Mouse (Mus musculus) embryonic facial prominence, embryonic 12.5 days (tissue): ENCODE measurements around the gene Glis2. TPM values are rescaled to one million over a fixed set of nuclear protein-coding genes. Genes with fewer than 3 reads are reported as not detected.

Experiments used
- ATAC-seq: fragments of 200-750 bp; cut with Nextera tagmentation; 2 replicates; pipeline ENCODE4 v1.8.0; 2017; ENCODE audit not compliant: insufficient number of reproducible peaks, insufficient read depth, low FRiP score, low TSS enrichment
- H3K27ac ChIP-seq: fragments of 300-500 bp; sonication (generic); 2 replicates; pipeline ENCODE4 v1.5.1; 2016; ENCODE audit warnings: mild to moderate bottlenecking
- H3K27me3 ChIP-seq: fragments of 300-500 bp; sonication (generic); 2 replicates; pipeline ENCODE4 v1.6.1; 2016; ENCODE audit warnings: mild to moderate bottlenecking, moderate library complexity
- H3K36me3 ChIP-seq: fragments of 300-500 bp; sonication (generic); 2 replicates; pipeline ENCODE4 v1.6.1; 2016; ENCODE audit warnings: mild to moderate bottlenecking
- H3K4me1 ChIP-seq: fragments of 300-500 bp; sonication (generic); 2 replicates; pipeline ENCODE4 v1.6.1; 2016
- H3K4me2 ChIP-seq: fragments of 300-500 bp; sonication (generic); replicated peaks from 2 replicates; pipeline ENCODE4 v1.6.1; 2016; ENCODE audit warnings: mild to moderate bottlenecking, moderate library complexity
- H3K4me3 ChIP-seq: fragments of 300-500 bp; sonication (generic); 2 replicates; pipeline ENCODE4 v1.5.1; 2016; ENCODE audit warnings: mild to moderate bottlenecking
- H3K9ac ChIP-seq: fragments of 300-500 bp; sonication (generic); 2 replicates; pipeline ENCODE4 v1.6.1; 2016; ENCODE audit warnings: mild to moderate bottlenecking, moderate library complexity
- H3K9me3 ChIP-seq: fragments of 300-500 bp; sonication (generic); 2 replicates; pipeline ENCODE4 v1.6.1; 2016; ENCODE audit warnings: mild to moderate bottlenecking, moderate library complexity
- WGBS: fragments of 180-500 bp; shearing (Covaris S2); methylation state at CpG from one replicate; pipeline ENCODE4 v1.1.7; 2016; 5-methylcytosine and 5-hydroxymethylcytosine counted together
- polyA plus RNA-seq: library from polyadenylated mRNA; unstranded; fragments of >200 nt; fragmentation: Nextera tagmentation; extraction: Ambion mirVana; gene quantifications from 2 replicates; pipeline ENCODE4 v1.2.1, GENCODE M21; 2016

Gene Glis2
- polyA plus RNA-seq, 1 experiment from 2014 or later, result 33.0 TPM

DNA sequence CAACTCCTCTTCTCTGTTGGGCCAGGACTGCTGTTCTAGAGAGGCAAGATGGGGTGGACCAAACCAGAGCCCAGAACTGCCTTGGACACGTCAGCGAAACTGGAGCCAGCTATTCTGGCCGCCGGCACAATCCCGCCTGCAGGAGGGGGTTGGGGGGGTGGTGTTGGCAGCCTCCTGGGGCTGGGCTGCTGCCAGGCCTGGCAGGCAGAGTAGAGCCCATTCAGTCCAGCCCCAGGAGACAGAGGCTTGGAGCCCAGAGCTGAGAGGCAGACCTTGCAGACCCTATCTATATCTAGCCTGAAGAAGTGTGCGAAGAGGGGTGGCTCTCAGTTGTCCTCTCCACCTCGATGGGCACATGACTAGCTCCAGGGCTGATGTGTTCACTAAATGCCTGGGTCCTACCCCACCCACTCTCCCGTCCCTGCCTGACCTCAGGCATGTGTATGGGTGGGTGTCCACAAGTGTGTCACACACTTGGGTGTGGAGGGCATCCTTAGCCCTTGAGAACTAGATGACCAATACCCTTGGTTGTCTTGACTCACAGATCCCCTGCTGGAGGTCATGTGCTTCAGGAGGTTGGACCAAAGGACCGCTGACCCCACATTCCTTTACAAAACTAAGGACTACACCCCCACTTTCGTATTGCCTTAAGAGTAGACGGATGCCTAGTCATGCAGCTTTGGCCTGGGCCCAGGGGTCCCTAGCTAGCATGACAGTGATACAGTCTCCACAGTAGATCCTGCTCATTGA is 49.3 kb downstream of the Glis2 start:
- Histone ChIP-seq H3K27me3 (no peaks in the 10 kb centered on the region), H3K27ac (0 out of 2 replicates have a peak overlapping the region, but pooled peaks have one; percentile 12), H3K4me2 (peak overlapping the region; percentile 9; the same call in 1 of the 2 replicates), H3K4me3 (no peak overlapping the region), H3K4me1 (peaks cover 84% of the 10 kb centered on the region), H3K9ac (no peak overlapping the region), H3K9me3 (no peaks in the 10 kb centered on the region), H3K36me3 (peaks cover 17% of the 10 kb centered on the region)
- ATAC-seq, result no peak
- 63% methylated on average over 11 of the region's 11 CpGs for WGBS

DNA sequence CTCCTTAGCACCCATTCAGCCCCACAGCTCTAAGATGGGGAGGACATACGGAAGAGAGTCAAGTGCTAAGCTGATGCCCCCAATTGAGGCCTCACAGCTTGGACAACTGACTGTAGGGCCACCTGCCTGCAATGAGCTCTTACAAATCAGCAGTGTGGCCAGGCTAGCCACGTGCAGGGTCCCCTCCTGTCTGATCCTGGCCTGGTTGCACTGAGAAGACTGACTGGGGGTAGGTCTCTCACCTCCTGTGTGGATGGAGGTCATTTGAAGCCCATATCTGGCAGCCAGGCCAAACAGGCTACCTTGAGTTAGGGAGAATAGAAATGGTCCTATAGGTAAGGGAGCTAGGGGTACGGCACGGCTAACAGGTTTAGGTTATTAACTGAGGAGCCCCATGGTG is 51.4 kb downstream of the Glis2 start:
- Histone ChIP-seq H3K27me3 (no peaks in the 10 kb centered on the region), H3K4me3 (no peak overlapping the region), H3K4me2 (no peak overlapping the region), H3K27ac (0 out of 2 replicates have a peak overlapping the region, but pooled peaks have one; percentile 82), H3K36me3 (peaks cover 32% of the 10 kb centered on the region), H3K9me3 (no peaks in the 10 kb centered on the region), H3K4me1 (peaks cover 88% of the 10 kb centered on the region), H3K9ac (no peak overlapping the region)
- WGBS, result 82% methylated on average over 4 of the region's 4 CpGs
- no peak for ATAC-seq

DNA sequence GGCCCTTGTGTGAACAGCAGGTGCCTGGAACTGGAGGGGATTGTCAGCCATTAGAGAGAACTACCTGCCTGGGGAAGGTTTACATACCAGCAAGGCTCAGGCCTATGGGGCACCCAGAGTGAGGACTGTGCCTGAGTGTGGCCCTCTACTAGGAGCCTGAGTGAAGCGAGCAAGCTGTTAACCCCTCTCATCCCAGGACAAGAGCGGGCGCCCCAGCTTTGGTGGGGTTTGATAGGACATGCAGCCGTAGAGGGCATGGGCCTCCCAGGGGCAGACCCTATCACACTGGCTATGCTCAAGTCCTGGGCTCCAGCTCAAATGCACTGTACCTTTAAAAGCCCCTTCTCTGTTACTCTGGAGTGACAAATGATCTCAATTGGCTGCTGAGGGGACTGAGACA is 52.3 kb downstream of the Glis2 start:
- WGBS, result 60% methylated on average over 4 of the region's 4 CpGs
- Histone ChIP-seq H3K27ac (peak overlapping the region; percentile 82), H3K27me3 (no peaks in the 10 kb centered on the region), H3K36me3 (peaks cover 32% of the 10 kb centered on the region), H3K4me3 (no peak overlapping the region), H3K4me2 (peak overlapping the region; percentile 8; the same call in 1 of the 2 replicates), H3K9ac (peak overlapping the region; percentile 11; the same call in 1 of the 2 replicates), H3K9me3 (no peaks in the 10 kb centered on the region), H3K4me1 (peaks cover 88% of the 10 kb centered on the region)
- ATAC-seq, result no peak

DNA sequence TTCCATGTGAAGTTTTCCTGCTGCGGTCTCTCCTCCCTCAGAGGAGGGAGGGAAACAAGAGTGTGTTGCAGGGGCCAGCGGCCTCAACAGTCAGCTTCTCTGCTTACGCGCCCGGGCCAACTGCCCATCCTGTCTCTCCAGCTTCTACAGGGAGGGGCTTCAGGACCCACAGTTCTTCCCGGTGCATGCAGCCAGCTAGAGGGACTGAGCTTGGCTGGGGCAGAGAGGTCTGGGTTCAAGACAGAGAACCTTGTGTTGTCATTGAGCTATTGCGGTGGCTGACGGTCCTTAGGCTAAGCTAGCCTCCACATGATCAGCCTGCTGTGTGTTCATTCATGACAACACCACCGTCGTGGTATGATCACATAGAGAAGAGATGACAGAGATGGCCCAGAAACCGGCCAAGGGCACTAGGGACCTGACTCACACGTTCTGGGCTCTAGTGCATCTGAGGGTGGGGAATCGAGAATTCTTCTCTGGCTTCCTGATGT is 53.2 kb downstream of the Glis2 start:
- H3K9me3 ChIP-seq, result no peaks in the 10 kb centered on the region
- no peak for ATAC-seq
- H3K9ac ChIP-seq, result peak overlapping the region; percentile 11; the same call in 1 of the 2 replicates
- peak overlapping the region; percentile 8; the same call in 1 of the 2 replicates for H3K4me2 ChIP-seq
- H3K27ac ChIP-seq, result peak overlapping the region; percentile 82
- peaks cover 88% of the 10 kb centered on the region for H3K4me1 ChIP-seq
- 55% methylated on average over 13 of the region's 13 CpGs for WGBS
- H3K27me3 ChIP-seq, result no peaks in the 10 kb centered on the region
- no peak overlapping the region for H3K4me3 ChIP-seq
- H3K36me3 ChIP-seq, result peaks cover 32% of the 10 kb centered on the region

DNA sequence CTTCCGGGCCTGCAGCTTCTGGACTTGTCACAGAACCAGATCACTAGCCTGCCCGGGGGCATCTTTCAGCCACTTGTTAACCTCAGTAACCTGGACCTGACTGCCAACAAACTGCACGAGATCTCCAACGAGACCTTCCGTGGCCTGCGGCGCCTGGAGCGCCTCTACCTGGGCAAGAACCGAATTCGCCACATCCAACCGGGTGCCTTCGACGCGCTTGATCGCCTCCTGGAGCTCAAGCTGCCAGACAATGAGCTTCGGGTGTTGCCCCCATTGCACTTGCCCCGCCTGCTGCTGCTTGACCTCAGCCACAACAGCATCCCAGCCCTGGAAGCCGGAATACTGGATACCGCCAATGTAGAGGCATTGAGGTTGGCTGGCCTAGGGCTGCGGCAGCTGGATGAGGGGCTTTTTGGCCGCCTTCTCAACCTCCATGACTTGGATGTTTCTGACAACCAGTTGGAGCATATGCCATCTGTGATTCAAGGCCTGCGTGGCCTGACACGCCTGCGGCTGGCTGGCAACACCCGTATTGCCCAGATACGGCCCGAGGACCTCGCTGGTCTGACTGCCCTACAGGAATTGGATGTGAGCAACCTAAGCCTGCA is 54.0 kb downstream of the Glis2 start:
- Histone ChIP-seq H3K4me1 (peaks cover 87% of the 10 kb centered on the region), H3K27me3 (no peaks in the 10 kb centered on the region), H3K4me3 (no peak overlapping the region), H3K9ac (no peak overlapping the region), H3K9me3 (no peaks in the 10 kb centered on the region), H3K27ac (peak overlapping the region; percentile 82), H3K36me3 (peaks cover 28% of the 10 kb centered on the region), H3K4me2 (no peak overlapping the region)
- 85% methylated on average over 28 of the region's 28 CpGs for WGBS
- no peak for ATAC-seq

DNA sequence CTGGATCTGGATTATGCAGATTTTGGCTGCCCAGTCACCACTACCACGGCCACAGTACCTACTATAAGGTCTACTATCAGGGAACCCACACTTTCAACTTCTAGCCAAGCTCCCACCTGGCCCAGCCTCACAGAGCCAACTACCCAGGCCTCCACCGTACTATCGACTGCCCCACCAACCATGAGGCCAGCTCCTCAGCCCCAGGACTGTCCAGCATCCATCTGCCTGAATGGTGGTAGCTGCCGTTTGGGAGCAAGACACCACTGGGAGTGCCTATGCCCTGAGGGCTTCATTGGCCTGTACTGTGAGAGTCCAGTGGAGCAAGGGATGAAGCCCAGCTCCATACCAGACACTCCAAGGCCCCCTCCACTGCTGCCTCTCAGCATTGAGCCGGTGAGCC is 54.7 kb downstream of the Glis2 start:
- no peak overlapping the region for H3K4me2 ChIP-seq
- no peak overlapping the region for H3K27ac ChIP-seq
- H3K27me3 ChIP-seq, result no peaks in the 10 kb centered on the region
- WGBS, result 73% methylated on average over 5 of the region's 5 CpGs
- no peak for ATAC-seq
- H3K9ac ChIP-seq, result no peak overlapping the region
- no peak overlapping the region for H3K4me3 ChIP-seq
- peaks cover 21% of the 10 kb centered on the region for H3K36me3 ChIP-seq
- H3K9me3 ChIP-seq, result no peaks in the 10 kb centered on the region
- peaks cover 80% of the 10 kb centered on the region for H3K4me1 ChIP-seq

DNA sequence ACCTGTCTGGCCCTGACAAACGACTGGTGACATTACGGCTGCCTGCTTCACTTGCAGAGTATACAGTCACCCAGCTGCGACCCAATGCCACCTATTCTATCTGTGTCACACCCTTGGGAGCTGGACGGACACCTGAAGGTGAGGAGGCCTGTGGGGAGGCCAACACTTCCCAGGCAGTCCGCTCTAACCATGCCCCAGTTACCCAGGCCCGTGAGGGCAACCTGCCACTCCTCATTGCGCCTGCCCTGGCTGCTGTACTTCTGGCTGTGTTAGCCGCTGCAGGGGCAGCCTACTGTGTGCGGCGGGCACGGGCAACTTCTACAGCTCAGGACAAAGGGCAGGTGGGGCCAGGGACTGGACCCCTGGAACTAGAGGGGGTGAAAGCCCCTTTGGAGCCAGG is 55.2 kb downstream of the Glis2 start:
- H3K9ac ChIP-seq, result no peak overlapping the region
- H3K9me3 ChIP-seq, result no peaks in the 10 kb centered on the region
- H3K36me3 ChIP-seq, result peaks cover 20% of the 10 kb centered on the region
- no peaks in the 10 kb centered on the region for H3K27me3 ChIP-seq
- ATAC-seq, result no peak
- no peak overlapping the region for H3K4me2 ChIP-seq
- peaks cover 77% of the 10 kb centered on the region for H3K4me1 ChIP-seq
- H3K27ac ChIP-seq, result no peak overlapping the region
- no peak overlapping the region for H3K4me3 ChIP-seq
- WGBS, result 89% methylated on average over 11 of the region's 11 CpGs

DNA sequence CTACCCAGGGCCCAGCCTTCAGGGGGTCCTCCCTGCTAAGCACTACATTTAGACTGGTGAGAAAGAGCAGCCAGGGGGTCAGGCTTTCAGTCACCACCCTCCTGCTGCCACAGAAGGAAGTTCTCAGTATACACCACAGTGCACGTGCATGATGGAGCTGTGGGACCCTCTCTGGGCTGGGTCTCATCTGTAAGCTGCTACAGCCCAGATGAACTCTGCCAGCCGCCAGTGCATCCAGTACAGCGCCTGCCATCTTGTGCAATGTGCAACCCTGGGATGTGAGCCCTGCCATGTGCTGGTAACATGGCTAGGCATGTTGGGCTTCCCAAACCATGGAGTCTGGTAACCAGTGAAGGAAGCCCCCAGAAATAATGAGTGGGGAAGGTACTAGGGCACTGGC is 55.6 kb downstream of the Glis2 start:
- Histone ChIP-seq H3K4me1 (peaks cover 78% of the 10 kb centered on the region), H3K4me3 (no peak overlapping the region), H3K36me3 (peaks cover 21% of the 10 kb centered on the region), H3K9me3 (no peaks in the 10 kb centered on the region), H3K27me3 (no peaks in the 10 kb centered on the region), H3K27ac (peak overlapping the region; percentile 96; the same call in 1 of the 2 replicates), H3K4me2 (no peak overlapping the region), H3K9ac (no peak overlapping the region)
- ATAC-seq, result no peak
- WGBS, result 87% methylated on average over 3 of the region's 3 CpGs

DNA sequence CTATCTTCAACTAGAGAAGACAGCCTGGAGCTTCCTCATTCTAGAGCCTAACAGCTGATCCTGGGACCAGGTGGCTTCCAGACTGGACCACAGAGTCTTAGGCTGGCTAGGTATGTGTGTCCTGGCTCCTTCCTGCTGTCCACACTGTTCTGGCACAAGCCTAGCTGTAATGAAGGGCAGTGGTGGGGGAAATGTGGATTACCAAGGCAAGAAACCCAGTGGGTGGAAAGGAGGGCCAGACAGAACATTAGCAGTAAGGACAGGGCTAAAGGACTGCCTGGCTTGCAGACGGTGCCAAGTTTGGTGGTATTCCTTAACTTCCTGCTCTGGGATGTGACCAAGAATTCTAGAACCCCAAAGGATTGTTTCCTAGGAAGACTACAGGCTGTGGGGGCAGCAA is 56.6 kb downstream of the Glis2 start:
- H3K36me3 ChIP-seq, result peaks cover 26% of the 10 kb centered on the region
- H3K9me3 ChIP-seq, result no peaks in the 10 kb centered on the region
- H3K4me1 ChIP-seq, result peaks cover 78% of the 10 kb centered on the region
- 57% methylated on average over 1 of the region's 1 CpGs for WGBS
- H3K4me3 ChIP-seq, result no peak overlapping the region
- H3K27me3 ChIP-seq, result no peaks in the 10 kb centered on the region
- peak overlapping the region; percentile 96 for H3K27ac ChIP-seq
- ATAC-seq, result no peak
- H3K4me2 ChIP-seq, result no peak overlapping the region
- H3K9ac ChIP-seq, result 0 out of 2 replicates have a peak overlapping the region, but pooled peaks have one; percentile 2

DNA sequence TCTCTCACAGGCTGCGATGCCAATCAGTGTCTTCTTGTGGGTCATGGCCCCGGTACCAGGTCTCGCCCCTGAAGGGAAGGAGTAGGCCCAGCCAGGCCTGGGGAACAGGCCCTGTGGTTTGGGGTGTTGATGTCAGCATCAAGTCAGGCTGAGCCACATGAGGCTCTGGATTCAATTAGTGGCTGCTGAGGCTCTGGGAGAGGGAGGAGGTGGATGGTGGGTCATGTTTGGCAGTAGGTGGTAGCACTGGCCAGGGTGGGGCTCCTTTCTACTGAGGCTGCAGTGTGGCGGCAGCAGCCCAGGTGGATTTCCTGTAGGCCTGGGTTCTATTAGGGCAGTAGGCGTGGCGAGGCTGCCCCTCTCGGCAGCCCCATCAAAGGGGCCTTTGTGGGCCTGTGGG is 57.1 kb downstream of the Glis2 start:
- Histone ChIP-seq H3K4me1 (peaks cover 78% of the 10 kb centered on the region), H3K36me3 (peaks cover 26% of the 10 kb centered on the region), H3K27me3 (no peaks in the 10 kb centered on the region), H3K4me3 (no peak overlapping the region), H3K27ac (peak overlapping the region; percentile 96), H3K9ac (peak overlapping the region; percentile 2; the same call in 1 of the 2 replicates), H3K9me3 (no peaks in the 10 kb centered on the region), H3K4me2 (0 out of 2 replicates have a peak overlapping the region, but pooled peaks have one; percentile 18)
- peak; percentile 74 for ATAC-seq
- 28% methylated on average over 7 of the region's 7 CpGs for WGBS

DNA sequence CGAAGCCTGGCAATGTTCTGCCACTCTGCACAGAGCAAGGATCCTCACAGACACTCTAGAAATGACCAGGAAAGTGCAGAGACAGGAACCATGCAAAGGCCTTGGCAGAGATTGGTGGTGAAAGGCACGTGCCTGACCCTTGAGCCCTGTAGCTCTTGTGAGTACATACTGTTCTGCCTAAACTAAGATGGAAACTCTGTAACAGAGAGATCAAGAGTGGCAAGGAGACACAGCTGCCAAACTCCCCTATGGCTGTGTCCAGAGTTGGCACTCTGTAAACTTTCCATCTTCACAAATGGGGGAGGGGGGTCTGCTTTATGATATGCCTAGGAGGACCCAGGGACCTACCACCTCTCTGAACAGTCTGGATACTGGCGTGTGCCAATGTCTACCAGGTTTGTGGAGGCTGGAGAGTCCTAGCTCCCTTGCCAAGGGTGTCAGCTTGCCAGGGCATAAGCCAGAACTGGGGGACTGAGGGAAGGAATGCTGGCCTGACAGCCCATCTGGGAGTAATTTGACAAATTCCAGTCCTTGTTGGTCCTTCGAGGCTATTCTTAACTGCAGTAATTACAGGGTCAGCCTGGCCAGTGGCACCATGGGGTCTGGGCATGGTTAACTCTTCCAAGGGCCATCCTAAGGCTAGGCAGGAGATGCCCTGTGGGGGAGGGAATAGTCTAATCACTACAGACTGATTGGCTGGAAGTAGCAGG is 58.3 kb downstream of the Glis2 start:
- no peak overlapping the region for H3K4me2 ChIP-seq
- no peak overlapping the region for H3K4me3 ChIP-seq
- H3K36me3 ChIP-seq, result peaks cover 26% of the 10 kb centered on the region
- no peak overlapping the region for H3K9ac ChIP-seq
- no peaks in the 10 kb centered on the region for H3K9me3 ChIP-seq
- H3K27me3 ChIP-seq, result no peaks in the 10 kb centered on the region
- WGBS, result 48% methylated on average over 4 of the region's 4 CpGs
- peak overlapping the region; percentile 96 for H3K27ac ChIP-seq
- peaks cover 78% of the 10 kb centered on the region for H3K4me1 ChIP-seq
- ATAC-seq, result no peak
